Mouse (Mus musculus): Measurements from ENCODE around the gene Gtpbp1.

The Gtpbp1 gene

GRCm38 (mm10) chr15:79755977-79756625 lies 65.5 kb downstream of the Gtpbp1 start:
- DNase-seq, result peak; percentile 73

DNA sequence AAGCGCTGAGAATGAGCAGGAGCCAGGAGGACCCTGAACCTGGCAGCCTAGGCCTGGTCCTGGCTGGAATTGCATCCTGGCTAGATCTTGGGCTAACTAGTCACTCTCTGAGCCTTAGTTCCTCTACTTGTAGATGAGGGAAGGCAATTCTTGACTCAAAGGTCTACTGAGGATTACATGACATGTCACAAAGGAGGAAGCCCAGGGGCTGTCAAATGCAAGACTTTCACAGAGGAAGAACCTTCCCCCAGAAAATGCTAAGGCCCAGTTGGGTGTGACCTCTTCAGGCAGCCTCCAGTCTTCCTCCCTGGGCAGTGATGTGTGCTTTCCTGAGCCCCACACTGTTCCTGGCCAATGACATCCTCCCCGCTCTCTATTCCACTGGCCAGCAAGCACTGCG lies 66.5 kb downstream of the Gtpbp1 start:
- no peak for DNase-seq

DNA sequence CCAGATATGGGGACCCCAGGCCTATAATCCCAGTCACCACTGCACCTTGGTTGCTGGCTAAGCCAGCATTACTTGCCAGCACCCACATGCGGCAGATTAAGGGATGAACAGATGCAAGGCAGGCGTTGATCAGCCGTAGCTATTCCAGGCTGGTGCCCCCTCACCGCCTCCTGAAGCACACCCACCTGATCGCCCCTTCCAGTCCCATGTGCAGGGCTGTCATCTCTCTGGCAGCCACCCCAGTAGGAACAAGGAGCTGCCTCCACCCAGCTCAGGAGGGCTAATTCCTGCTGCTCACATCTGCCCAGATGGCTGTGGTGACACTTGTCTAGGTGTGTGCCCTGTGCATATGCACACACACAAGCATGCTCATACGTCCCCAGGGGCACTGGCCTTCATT lies 70.3 kb downstream of the Gtpbp1 start:
- DNase-seq, result peak; percentile 69

GRCm38 (mm10) chr15:79763001-79763400 lies 72.4 kb downstream of the Gtpbp1 start:
- no peak for DNase-seq

DNA sequence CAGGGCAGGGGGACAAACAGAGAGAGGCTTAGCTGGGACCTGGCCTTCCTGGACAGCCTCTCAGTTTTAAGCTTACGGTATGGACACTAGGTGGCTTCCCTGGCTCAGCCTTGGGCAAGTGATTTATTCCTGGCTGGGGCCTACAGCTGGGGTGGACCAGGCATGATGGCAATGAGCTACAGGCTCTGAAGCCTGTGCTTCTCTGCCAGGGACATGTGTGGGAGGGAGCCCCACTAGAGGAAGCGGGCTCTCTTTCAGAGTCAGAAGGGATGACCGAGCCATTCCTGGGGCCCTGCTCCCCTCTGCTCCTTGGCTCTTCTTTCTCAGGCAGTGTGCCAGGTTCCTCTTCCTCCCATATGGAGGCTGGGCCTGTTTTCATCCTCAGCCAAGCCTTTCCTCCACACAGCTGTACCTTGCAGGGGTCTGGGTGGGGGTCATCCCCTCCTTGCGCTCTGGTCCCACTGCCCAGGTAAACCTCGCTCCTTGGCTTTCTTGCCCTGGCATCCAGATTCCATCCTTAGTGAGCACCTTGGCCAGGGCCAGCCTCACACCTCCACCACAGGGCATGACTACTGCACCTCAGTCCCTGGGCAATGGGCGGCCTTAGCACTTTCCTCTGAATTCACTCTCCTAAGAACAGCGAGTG lies 73.1 kb downstream of the Gtpbp1 start:
- DNase-seq, result peak; percentile 74

- DNase-seq, result peak; percentile 91
Observed at GRCm38 (mm10) chr15:79764539-79765267, 74.1 kb downstream of the Gtpbp1 start.

DNA sequence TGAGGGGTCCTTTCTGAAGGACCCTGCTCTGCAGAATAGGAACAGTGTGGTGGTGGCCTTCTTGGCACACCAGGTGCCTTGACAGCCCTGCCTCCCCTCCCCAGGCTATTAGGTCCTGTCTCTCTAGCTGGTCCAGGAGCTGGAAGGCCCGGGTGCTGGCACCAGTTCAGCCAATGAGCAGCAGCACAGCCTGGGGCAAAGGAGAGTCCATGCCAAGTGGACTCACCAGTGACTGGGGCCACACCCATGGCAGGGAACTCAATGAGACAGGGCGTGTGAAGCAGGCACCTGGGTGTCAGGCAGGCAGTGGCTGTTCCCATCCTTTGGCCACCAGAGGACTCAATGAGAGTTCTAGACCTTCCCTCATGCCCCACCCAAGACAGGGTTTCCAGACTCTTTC lies 74.7 kb downstream of the Gtpbp1 start:
- no peak for DNase-seq

DNA sequence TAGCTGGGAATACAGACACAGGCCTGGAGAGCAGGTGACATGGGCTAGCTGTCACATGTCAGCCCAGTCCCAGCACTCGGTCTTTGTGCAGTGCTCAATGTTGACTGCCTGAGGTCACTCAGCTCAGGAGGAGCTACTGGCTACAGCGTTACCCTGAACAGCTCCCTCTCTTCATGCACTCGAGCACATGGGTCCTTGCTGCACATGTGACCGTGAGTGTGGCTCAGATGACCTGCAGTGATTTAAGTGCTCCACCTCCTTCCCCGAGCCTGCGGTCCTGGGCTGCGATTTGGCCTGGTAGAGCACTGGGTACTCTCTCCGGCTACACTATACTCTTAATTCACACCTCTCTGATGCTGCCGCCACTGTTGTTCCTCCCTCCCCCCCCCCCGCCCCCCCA lies 75.5 kb downstream of the Gtpbp1 start:
- no peak for DNase-seq

GRCm38 (mm10) chr15:79766586-79767071 lies 76.0 kb downstream of the Gtpbp1 start:
- DNase-seq, result peak; percentile 73

DNA sequence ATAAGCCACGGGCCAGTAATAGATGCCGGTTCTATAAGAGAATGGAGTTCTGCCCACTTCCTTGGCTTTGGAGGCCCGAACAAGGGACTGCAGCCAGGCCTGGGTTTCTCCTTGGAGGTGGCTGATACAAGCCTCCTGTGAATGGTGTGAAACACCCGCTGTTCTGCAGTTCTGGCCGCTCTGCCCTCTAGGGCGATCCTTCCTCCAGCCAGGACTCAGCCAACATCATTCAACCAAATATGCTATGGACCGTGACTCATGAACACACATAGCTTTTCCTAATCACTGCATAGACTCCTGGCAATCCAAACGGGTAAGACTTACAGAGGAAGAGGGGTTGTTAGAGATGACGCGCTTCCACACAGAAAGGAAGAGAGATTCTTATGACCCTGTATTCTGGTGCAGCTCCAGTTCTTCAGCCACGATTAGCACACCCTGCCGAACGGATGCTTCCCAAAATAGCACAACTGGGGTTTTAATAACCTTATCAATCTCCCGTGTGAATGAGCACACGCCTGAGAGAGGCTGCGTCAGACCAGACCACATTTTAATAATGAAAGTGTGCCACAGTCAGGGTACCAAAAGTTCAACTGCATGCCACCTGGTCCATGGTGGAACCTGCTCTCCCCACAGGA lies 76.8 kb downstream of the Gtpbp1 start:
- DNase-seq, result no peak

DNA sequence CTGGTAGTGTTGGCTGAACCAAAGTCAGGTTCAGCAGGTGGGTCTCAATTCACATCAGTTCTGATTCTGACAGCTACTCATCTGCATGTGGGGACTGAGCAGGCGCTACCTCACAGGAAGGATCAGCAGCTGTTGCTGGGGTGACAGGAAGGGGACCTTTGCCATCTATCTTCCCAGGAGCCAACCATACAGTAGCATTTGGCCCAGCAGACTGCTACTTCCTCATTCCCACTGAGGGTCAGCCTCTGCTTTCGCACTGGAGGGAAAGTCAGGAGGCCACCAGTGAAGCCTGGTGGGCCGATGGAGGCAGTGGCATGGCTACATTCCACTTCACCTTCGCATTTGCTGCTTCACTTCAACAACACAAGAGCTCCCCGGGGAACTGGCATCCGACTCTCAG lies 77.7 kb downstream of the Gtpbp1 start:
- no peak for DNase-seq

- peak; percentile 84 for DNase-seq
Observed at GRCm38 (mm10) chr15:79770629-79771240, 80.1 kb downstream of the Gtpbp1 start.

Measured in right cerebral cortex, adult 18-20 months (tissue).